Mouse (Mus musculus): ENCODE measurements at regions not wholly inside any gene's neighbourhood (a gene's known extent, or its start where the extent isn't known, plus 50 kb on each side); places are given as distances from the start of the nearest gene placed in this dataset.
A peak's percentile ranks its signal among the peaks of the same experiment; 100 is the strongest.

DNA sequence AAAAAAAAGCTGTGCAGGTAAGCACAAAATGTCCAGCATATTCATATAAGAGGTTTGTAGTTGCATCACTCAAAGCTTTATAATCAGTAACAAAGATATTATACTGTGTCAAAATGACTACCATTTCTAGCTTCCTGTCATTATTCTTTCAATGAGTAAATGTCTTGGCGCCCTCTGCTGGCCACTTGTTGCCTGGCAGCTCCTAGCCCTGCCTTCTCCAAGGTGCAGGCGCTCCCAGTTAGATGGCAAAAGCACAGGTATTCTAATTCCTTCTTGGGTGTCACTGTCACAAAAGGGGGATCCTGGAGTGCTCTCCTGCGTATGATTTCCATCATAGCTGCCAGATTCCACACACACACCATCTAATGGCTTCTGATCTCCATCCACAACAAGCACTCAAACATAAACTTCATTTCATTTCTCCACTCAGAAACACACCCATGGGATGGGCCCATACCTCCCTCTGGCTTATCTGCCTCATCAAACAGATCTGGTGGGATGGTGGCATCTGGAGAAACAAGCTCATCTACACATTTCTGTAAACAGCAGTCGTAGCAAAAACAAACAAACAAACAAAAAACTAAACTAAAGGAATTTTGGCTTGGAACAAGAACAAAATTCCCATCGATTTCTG lies 49.9 kb upstream of the Paip1 start:
- DNase-seq = peak; percentile 61 to 78

Measured in lung, adult 18-20 months (tissue).